Mouse (Mus musculus) cerebellum, adult 2 months (tissue): Measurements from ENCODE around the gene Art4.

ENCODE experiments used
- CTCF ChIP-seq: fragments of 200-500 bp; IDR thresholded peaks from 2 replicates; pipeline ENCODE4 v1.5.1; 2011; ENCODE audit warnings: low read depth, mild to moderate bottlenecking, control low read depth, low read length, moderate library complexity, borderline replicate concordance; ENCODE audit not compliant: insufficient read depth
- POLR2A ChIP-seq: fragments of 200-500 bp; IDR thresholded peaks from 2 replicates; pipeline ENCODE4 v1.6.1; 2011; ENCODE audit warnings: low read length, control low read depth, borderline replicate concordance; ENCODE audit not compliant: insufficient read depth

DNA sequence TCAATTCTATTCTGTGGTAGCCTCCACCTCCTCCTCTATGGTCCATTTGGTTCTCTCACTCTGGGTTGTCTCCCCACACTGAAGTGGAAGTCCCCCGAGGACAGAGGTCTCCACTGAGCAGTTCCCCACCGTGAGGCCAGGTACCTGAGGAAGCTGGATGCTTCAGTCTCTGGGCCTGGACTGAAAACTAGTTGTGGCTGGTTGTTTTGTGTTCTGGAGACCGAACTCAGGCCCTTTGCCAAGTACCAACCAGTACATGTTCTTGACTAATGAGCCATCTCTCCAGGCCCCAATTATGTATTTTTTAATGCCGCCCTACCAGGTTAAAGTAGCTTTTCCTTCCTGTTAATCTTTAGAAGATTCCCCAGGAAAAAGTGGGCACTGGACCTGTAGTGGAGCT is 5.2 kb downstream of the Art4 start:
- TF ChIP-seq POLR2A (no peak), CTCF (no peak)
